Mouse (Mus musculus): ENCODE results near the gene Apoa4.

- TF ChIP-seq CTCF (IDR thresholded peaks at IDR 0.05; ENCODE audit: low read depth, low read length): no peak
- no peak for TF ChIP-seq POLR2A (IDR thresholded peaks at IDR 0.05; ENCODE audit: extremely low read depth, insufficient read depth, low read length)
Observed at GRCm38 (mm10) chr9:46210473-46210872, 30.0 kb upstream of the Apoa4 start.
